Mouse (Mus musculus): ENCODE results near the gene Dok7.
A peak's percentile ranks its signal among the peaks of the same experiment; 100 is the strongest.

The Dok7 gene

GRCm38 (mm10) chr5:35117633-35118032 is 61.1 kb downstream of the Dok7 start:
- no peak for ATAC-seq (ENCODE audit: low TSS enrichment)

- ATAC-seq (ENCODE audit: low TSS enrichment): no peak
Observed at GRCm38 (mm10) chr5:35118418-35118817, 61.9 kb downstream of the Dok7 start.

GRCm38 (mm10) chr5:35120024-35120423 is 63.5 kb downstream of the Dok7 start:
- ATAC-seq (ENCODE audit: low TSS enrichment): peak; percentile 41; the same call in 1 of the 2 replicates

GRCm38 (mm10) chr5:35129208-35129607 is 72.6 kb downstream of the Dok7 start:
- ATAC-seq (ENCODE audit: low TSS enrichment): peak; percentile 80

- peak; percentile 55 for ATAC-seq (ENCODE audit: low TSS enrichment)
Observed at GRCm38 (mm10) chr5:35129767-35130191, 73.2 kb downstream of the Dok7 start.

DNA sequence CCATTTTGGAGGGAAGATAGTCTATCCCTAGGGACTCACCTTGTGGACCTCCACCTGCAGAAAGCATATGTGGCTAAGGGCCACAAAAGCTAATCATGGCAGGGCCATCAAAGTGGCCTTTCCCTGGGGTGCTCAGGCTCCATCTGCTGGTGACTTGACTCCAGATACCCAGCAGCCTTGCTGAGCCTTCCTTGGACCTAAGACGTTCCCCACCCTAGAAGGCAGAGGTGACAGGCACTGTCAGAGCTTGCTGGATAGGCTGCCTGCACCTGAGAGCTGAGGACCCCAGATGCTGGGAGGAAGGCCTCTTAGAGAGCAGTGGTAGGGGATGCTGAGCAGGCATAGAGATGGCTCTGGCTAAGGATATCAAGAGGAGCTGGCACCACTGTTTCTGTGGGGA is 74.7 kb downstream of the Dok7 start:
- ATAC-seq (ENCODE audit: low TSS enrichment): no peak

GRCm38 (mm10) chr5:35131773-35132172 is 75.2 kb downstream of the Dok7 start:
- peak; percentile 28 for ATAC-seq (ENCODE audit: low TSS enrichment)

- no peak for ATAC-seq (ENCODE audit: low TSS enrichment)
Observed at GRCm38 (mm10) chr5:35132278-35132980, 75.9 kb downstream of the Dok7 start.

- ATAC-seq (ENCODE audit: low TSS enrichment): no peak
Observed at GRCm38 (mm10) chr5:35133468-35133867, 76.9 kb downstream of the Dok7 start.

DNA sequence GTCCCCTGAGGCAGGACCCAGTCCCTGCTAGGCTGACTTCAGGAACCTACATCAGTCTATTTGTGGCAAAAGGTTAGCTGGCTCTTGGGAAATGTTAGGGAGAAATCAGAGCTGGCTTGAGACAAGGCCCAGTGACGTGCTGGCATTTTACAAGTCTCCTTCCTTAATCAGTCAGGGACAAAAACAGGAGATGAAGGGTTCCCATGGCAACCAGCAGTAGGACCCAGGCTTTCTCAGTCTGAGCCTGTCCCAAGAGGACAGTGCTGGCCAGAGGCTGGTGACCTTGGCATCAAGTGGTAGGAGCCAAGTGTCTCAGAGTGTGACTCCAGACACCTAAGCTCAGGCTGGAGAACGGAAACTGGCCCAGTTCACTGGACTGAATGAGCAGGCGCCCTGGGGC is 77.7 kb downstream of the Dok7 start:
- no peak for ATAC-seq (ENCODE audit: low TSS enrichment)

DNA sequence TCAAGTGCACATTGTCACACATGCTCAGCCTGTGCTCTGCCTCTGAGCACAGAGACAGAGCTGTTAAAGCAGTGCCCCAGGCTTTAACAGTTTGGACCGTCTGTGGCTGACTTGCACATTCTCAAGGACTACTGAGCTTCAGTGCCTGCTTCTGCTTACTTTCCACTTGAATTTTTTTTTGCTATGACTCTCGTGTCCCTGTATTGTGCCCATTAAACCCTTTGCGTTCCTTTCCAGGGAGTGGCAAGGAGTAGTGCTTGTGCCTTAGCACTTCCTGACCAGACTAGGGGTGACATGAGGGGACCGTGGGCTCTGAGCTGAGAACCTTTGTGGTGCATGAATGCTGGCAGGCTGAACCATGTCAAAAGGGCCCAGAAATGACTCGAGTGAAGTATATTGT is 79.3 kb downstream of the Dok7 start:
- ATAC-seq (ENCODE audit: low TSS enrichment): no peak
